Mouse (Mus musculus): ENCODE results near the gene Gimap8.

The Gimap8 gene

GRCm38 (mm10) chr6:48637811-48638500 lies 9.1 kb upstream of the Gimap8 start:
- no peak for DNase-seq (ENCODE audit: low read depth, low spot score)

GRCm38 (mm10) chr6:48638553-48638952 lies 8.5 kb upstream of the Gimap8 start:
- DNase-seq (ENCODE audit: low read depth, low spot score), result no peak

- DNase-seq (ENCODE audit: low read depth, low spot score), result no peak
These were observed 5.6 kb upstream of the Gimap8 start for GRCm38 (mm10) chr6:48641391-48641790.

GRCm38 (mm10) chr6:48642764-48643292 lies 4.2 kb upstream of the Gimap8 start:
- peak; percentile 40 for DNase-seq (ENCODE audit: low read depth, low spot score)

- peak; percentile 37 for DNase-seq (ENCODE audit: low read depth, low spot score)
These were observed 1.2 kb upstream of the Gimap8 start for GRCm38 (mm10) chr6:48645660-48646308.

- DNase-seq (ENCODE audit: low read depth, low spot score), result no peak
These were observed 734 bp upstream of the Gimap8 start for GRCm38 (mm10) chr6:48646309-48646690.

GRCm38 (mm10) chr6:48647611-48648010 lies 577 bp downstream of the Gimap8 start:
- DNase-seq (ENCODE audit: low read depth, low spot score), result no peak

GRCm38 (mm10) chr6:48648779-48649178 lies 1.7 kb downstream of the Gimap8 start:
- DNase-seq (ENCODE audit: low read depth, low spot score), result no peak

- no peak for DNase-seq (ENCODE audit: low read depth, low spot score)
These were observed 3.0 kb downstream of the Gimap8 start for GRCm38 (mm10) chr6:48650041-48650440.

GRCm38 (mm10) chr6:48658721-48659120 lies 11.7 kb downstream of the Gimap8 start:
- DNase-seq (ENCODE audit: low read depth, low spot score), result no peak

GRCm38 (mm10) chr6:48664750-48665149 lies 17.7 kb downstream of the Gimap8 start:
- DNase-seq (ENCODE audit: low read depth, low spot score), result no peak

GRCm38 (mm10) chr6:48665471-48665870 lies 18.4 kb downstream of the Gimap8 start:
- no peak for DNase-seq (ENCODE audit: low read depth, low spot score)

GRCm38 (mm10) chr6:48666159-48666586 lies 19.1 kb downstream of the Gimap8 start:
- DNase-seq (ENCODE audit: low read depth, low spot score), result no peak

- no peak for DNase-seq (ENCODE audit: low read depth, low spot score)
These were observed 21.0 kb downstream of the Gimap8 start for GRCm38 (mm10) chr6:48668022-48668421.

GRCm38 (mm10) chr6:48669446-48669969 lies 22.5 kb downstream of the Gimap8 start:
- no peak for DNase-seq (ENCODE audit: low read depth, low spot score)

GRCm38 (mm10) chr6:48674291-48675058 lies 27.4 kb downstream of the Gimap8 start:
- no peak for DNase-seq (ENCODE audit: low read depth, low spot score)

- DNase-seq (ENCODE audit: low read depth, low spot score), result no peak
These were observed 28.4 kb downstream of the Gimap8 start for GRCm38 (mm10) chr6:48675400-48675930.

GRCm38 (mm10) chr6:48675931-48676859 lies 29.2 kb downstream of the Gimap8 start, which contains the start of gene Gimap9:
Gene Gimap9 (plus strand): TSS chr6:48676129.
- no peak for DNase-seq (ENCODE audit: low read depth, low spot score)

GRCm38 (mm10) chr6:48676860-48677415 lies 29.9 kb downstream of the Gimap8 start:
- DNase-seq (ENCODE audit: low read depth, low spot score), result no peak
